Mouse (Mus musculus): ENCODE results near the gene Ddx58.

Gene Ddx58

GRCm38 (mm10) chr4:40172336-40172735 is 67.3 kb downstream of the Ddx58 start:
- CTCF ChIA-PET: interaction anchor here in 1 of 4 experiments (0.7 kb wide), 1 partner anchor 73 kb away, joined by 7 read pairs; no protein-coding TSS in a partner anchor

GRCm38 (mm10) chr4:40171477-40171876 is 68.2 kb downstream of the Ddx58 start:
- POLR2A ChIA-PET: interaction anchor here in 1 of 4 experiments (0.8 kb wide), 1 partner anchor 101 kb away, joined by 3 read pairs; no protein-coding TSS in a partner anchor
- CTCF ChIA-PET: no interaction called here

More at GRCm38 (mm10) chr4:40172336-40172735, 67.3 kb downstream of the Ddx58 start:
- POLR2A ChIA-PET: interaction anchor here in 2 of 4 experiments (0.6 to 1.0 kb wide), 2 partner anchors 29 kb away, joined by 3 read pairs; partner anchors contain the start of gene Aco1 (in 1 of the 2)

DNA sequence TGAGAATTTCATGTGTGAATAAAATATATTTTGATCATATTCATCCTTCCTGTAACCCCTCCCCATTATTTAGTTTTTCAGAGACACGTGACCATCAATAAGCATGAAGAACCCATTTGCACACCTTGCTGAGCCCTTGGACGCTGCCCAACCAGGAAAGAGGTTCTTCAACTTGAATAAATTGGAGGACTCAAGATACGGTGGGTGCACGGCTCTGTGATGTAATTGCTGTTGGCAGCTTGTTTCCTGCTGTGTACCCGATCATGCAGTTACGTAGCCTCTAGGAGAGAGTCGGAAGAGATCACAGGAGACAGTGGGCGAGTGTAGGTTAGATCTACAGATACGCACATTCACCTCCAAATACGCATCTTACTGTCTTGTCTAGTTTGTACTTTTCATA is 76.0 kb downstream of the Ddx58 start:
- ChIA-PET POLR2A (interaction anchor here in 1 of 4 experiments (0.9 to 1.8 kb wide), 3 partner anchors 20 to 26 kb away, joined by 3 to 4 read pairs (median 3); partner anchors contain the start of gene Aco1), CTCF (interaction anchor here in 2 of 4 experiments (0.5 to 0.6 kb wide), 2 partner anchors 10 to 237 kb away, joined by 3 to 4 read pairs; no protein-coding TSS in a partner anchor)

DNA sequence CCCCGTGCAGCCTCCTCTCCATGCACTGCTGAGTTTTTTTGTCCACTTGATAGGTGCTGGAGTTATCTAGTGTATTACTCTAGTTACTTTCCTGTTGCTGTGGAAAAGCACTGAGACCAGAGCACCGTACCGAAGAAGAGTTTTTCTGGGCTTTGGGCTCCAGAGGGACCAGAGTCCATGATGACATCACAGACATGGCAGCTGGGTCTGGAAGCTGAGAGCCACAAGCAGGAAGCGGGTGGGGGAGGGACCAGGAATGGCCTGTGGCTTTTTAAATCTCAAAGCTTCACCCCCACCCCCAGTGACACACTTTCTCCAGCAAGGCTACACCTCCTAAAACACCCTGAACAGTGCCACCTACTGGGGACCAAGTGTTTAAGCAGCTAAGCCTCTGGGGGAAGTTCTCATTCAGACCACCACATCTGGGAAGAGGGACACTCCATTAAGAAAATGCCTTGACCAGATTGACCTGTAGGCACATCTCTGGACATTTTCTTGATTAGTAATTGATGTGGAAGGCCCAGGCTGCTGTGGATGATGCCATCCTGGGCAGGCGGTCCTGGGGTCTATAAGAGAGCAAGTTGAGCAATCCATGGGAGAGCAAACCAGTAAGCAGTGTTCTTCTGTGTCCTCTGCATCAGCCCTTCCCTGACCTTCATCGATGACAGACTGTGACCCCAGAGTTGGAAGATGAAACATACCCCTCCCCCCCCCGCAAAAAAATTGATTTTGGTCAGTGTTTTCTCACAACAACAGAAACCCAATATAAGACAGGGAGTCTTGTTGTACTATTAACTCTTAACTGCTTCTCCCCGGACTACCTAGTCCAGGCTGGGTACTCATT is 78.8 kb downstream of the Ddx58 start:
- ChIA-PET POLR2A (interaction anchor here in 2 of 4 experiments (0.6 to 1.3 kb wide), 2 partner anchors 10 to 18 kb away, joined by 5 read pairs; partner anchors contain the start of gene Aco1 (in 1 of the 2)), CTCF (interaction anchor here in 1 of 4 experiments (0.7 kb wide), 1 partner anchor 99 kb away, joined by 8 read pairs; no protein-coding TSS in a partner anchor)

DNA sequence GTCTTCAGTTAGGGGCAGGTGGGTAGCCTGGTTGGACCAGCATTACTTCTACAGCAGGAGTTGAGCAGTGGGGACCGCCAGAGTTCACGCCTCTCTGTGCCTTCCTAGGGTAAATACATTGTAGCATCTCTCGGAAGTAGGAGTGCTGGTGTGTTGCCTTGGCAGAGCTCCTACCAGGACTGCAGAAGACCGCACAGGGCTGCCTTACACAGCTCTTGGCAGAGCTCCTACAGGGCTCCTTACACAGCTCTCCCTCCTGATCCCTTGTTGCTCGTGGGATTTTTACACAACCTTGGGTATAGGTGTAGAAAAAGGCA is 81.4 kb downstream of the Ddx58 start:
- CTCF ChIA-PET: interaction anchor here (0.5 to 0.8 kb wide), 5 partner anchors 15 to 522 kb away, joined by 3 to 6 read pairs (median 4); no protein-coding TSS in a partner anchor
- POLR2A ChIA-PET: interaction anchor here in 3 of 4 experiments (0.6 to 2.9 kb wide), 7 partner anchors 15 to 79 kb away, joined by 3 to 31 read pairs (median 4); partner anchors contain the start of gene Aco1 (in 3 of the 3)

DNA sequence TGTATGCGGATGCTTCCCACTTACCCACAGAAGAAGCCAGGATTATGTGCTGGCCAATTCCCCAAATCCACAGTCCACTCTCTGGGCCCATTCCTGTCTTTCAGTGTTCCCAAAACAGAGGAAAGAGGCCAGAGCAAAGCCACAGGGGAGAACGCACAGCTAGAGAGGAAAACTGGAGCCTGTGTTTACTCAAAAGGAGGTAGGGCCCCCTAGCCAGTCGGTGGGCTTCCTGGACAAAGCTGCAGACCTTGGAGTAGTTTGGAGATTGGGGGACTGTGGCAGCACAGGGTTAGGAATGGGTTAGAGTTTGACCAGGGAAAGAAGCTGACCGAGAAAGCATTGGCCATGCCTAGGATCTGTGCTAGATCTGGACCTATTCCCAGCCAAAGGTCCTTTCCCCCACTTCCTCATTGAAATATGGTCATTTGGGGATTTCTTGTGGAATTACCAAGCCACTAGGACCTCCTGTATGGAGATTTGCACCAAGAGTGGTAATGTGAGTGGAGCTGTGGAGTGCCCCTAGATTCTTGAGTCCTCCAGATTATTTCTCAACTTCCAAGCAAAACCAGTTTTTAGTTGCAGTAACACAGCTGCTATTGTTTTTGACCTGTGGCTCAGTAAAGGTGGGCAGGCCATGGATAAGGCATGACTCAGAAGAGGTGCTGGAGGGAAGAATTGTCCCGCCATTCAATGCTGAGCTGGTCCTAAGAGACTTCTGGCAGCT is 82.0 kb downstream of the Ddx58 start:
- ChIA-PET POLR2A (interaction anchor here in 3 of 4 experiments (0.6 to 2.9 kb wide), 7 partner anchors 15 to 80 kb away, joined by 3 to 31 read pairs (median 4); partner anchors contain the start of gene Aco1 (in 3 of the 3)), CTCF (interaction anchor here (0.5 to 0.8 kb wide), 5 partner anchors 14 to 523 kb away, joined by 3 to 6 read pairs (median 4); no protein-coding TSS in a partner anchor)

DNA sequence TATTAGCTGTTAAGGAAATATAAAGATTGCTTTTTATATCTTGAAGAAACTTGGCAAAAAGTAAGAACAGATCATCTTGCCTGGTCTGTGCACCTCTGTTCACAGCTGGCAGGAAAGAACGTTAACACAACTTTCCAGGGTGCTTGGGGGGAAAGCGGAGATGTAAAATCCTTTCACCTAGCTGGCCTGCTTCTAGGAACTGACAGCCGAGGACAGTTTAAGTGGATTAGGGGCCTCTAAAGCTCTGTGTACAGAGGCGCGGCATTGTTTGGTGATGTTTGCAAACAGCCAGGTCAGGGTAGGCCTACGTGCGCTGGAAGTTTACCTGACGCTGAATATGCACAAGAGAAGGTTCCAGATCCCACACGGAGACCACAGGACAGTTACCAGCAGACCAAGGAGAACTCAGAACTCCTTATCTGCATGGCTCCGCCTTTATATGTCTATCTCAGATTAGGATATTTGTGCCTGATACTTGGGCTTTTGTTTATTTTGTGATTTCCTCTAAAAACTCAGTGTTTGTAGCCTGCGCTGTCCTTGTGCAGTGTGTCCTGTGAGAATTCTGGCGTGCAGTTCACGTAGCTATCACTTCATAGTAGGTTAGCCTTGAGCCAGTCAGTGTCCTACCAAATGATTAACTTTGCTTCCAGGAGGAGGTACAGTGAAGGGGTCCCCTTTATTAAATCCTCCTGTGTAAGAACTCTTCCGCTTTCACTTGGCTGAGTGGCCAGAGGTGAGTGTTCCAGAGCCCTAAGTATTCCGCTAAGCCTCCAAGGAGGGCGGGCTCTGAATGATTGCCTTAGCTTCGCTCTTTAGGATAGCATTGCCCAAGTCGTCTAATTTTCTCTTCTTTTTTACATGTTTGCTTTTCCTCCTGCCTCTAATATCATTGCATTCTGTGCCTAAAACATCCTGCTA is 82.8 kb downstream of the Ddx58 start:
- CTCF ChIA-PET: interaction anchor here in 1 of 4 experiments (0.6 kb wide), 1 partner anchor 146 kb away, joined by 3 read pairs; no protein-coding TSS in a partner anchor
- POLR2A ChIA-PET: interaction anchor here in 3 of 4 experiments (0.6 to 2.9 kb wide), 7 partner anchors 14 to 603 kb away, joined by 3 to 31 read pairs (median 4); partner anchors contain the start of gene Aco1 (in 3 of the 3)

DNA sequence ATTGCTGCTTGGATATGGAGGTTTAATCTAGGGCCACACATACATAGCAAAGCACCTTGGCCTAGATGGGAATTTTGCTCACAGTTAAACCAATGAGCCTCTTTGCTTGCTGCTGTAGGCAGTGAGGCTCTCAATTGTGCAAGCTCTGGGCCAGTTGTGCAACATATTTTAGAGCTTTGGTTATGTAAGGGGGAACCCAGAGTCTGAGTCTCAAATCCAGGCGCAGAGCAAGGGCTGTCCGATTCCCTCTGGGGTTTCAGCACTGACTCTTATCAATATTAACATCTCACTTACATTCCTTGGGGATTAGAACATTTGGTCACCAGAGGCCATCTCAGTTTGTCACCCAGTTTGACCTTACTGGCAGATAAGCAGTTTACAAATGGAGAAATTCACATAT is 83.5 kb downstream of the Ddx58 start:
- ChIA-PET POLR2A (interaction anchor here in 2 of 4 experiments (0.6 to 2.9 kb wide), 4 partner anchors 13 to 604 kb away, joined by 3 to 31 read pairs (median 13); partner anchors contain the start of gene Aco1 (in 2 of the 2)), CTCF (no interaction called here)

DNA sequence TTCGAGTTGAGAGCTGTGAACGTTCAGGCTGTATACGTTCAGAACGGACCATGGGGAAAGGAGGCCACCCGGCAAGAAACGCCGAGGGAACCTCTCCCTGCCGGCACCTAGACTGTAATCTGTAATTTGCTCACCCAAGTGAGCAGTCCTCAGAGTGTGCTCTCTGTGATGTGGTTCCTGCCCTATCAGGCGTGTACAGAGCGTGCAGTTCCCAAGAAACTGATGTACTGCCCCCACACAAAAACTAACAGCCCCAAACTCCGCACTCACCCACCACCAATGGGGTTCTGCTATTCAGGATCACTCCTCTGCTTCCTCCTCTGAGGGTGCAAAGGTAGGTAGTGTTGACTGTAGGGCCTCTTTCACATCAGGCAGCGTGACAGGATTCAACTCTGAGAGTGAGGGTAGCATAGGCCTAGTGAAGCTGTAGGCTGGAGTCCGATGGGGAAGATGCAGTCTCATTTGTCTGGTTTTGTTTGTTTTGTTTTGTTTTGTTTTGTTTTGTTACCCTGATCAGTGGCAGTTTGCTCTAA is 84.1 kb downstream of the Ddx58 start:
- CTCF ChIA-PET: no interaction called here
- POLR2A ChIA-PET: interaction anchor here in 2 of 4 experiments (0.7 to 3.5 kb wide), 4 partner anchors 13 to 112 kb away, joined by 3 to 24 read pairs (median 12); partner anchors contain the start of gene Aco1 (in 2 of the 2)

DNA sequence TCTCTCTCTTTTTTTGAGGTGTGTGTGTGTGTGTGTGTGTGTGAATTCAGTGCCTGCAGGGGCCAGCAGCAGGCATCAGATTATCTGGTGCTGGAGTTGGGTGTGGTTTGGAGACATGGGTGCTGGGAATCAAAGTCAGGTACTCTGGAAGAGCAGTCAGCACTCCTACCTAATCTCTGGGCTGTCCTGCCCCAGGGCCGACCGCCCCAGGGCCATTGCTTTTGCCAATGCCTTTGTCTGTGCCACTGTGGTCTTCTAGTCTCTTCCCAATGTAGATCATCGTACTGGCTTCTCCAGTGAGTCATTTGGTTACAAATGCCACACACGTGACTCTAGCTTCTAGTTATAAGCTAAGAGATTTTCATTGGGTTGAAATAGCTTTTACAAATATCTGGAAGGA is 84.9 kb downstream of the Ddx58 start:
- CTCF ChIA-PET: interaction anchor here in 1 of 4 experiments (0.6 kb wide), 1 partner anchor 19 kb away, joined by 3 read pairs; no protein-coding TSS in a partner anchor
- POLR2A ChIA-PET: interaction anchor here in 2 of 4 experiments (0.7 to 3.5 kb wide), 4 partner anchors 12 to 113 kb away, joined by 3 to 24 read pairs (median 4); partner anchors contain the start of gene Aco1 (in 1 of the 2)

Measured in embryonic stem cell, embryonic (primary cell).